Mouse (Mus musculus) limb, embryonic 12.5 days (tissue): ENCODE results near the gene Rhd. TPM values are rescaled to one million over a fixed set of nuclear protein-coding genes. Genes with fewer than 3 reads are reported as not detected.

ENCODE experiments used
- ATAC-seq: fragments of 200-750 bp; cut with Nextera tagmentation; 2 replicates; pipeline ENCODE4 v1.8.0; 2017; ENCODE audit warnings: low read depth, moderate TSS enrichment; ENCODE audit not compliant: insufficient number of reproducible peaks, insufficient read depth, low FRiP score, low TSS enrichment
- H3K27ac ChIP-seq: fragments of 300-500 bp; sonication (generic); 2 replicates; pipeline ENCODE4 v1.5.1; 2016; ENCODE audit warnings: mild to moderate bottlenecking, moderate library complexity
- H3K27me3 ChIP-seq: fragments of 300-500 bp; sonication (generic); 2 replicates; pipeline ENCODE4 v1.6.1; 2016; ENCODE audit warnings: mild to moderate bottlenecking, moderate library complexity
- H3K36me3 ChIP-seq: fragments of 300-500 bp; sonication (generic); 2 replicates; pipeline ENCODE4 v1.6.1; 2016; ENCODE audit warnings: mild to moderate bottlenecking, moderate library complexity
- H3K4me1 ChIP-seq: fragments of 300-500 bp; sonication (generic); replicated peaks from 2 replicates; pipeline ENCODE4 v1.6.1; 2016
- H3K4me2 ChIP-seq: fragments of 300-500 bp; sonication (generic); 2 replicates; pipeline ENCODE4 v1.6.1; 2016; ENCODE audit warnings: mild to moderate bottlenecking, moderate library complexity
- H3K4me3 ChIP-seq: fragments of 300-500 bp; sonication (generic); replicated peaks from 2 replicates; pipeline ENCODE4 v1.5.1; 2016; ENCODE audit warnings: mild to moderate bottlenecking
- H3K9ac ChIP-seq: fragments of 300-500 bp; sonication (generic); replicated peaks from 2 replicates; pipeline ENCODE4 v1.6.1; 2016; ENCODE audit warnings: mild to moderate bottlenecking, moderate library complexity
- H3K9me3 ChIP-seq: fragments of 300-500 bp; sonication (generic); 2 replicates; pipeline ENCODE4 v1.6.1; 2016; ENCODE audit warnings: mild to moderate bottlenecking, moderate library complexity
- WGBS: fragments of 180-500 bp; shearing (Covaris S2); methylation state at CpG from one replicate; pipeline ENCODE4 v1.1.7; 2016; 5-methylcytosine and 5-hydroxymethylcytosine counted together
- polyA plus RNA-seq: library from polyadenylated mRNA; unstranded; fragments of >200 nt; fragmentation: Nextera tagmentation; extraction: Ambion mirVana; gene quantifications from 2 replicates; pipeline ENCODE4 v1.2.1, GENCODE M21; 2016

Gene Rhd
- polyA plus RNA-seq, 1 experiment from 2014 or later, result 7.8 TPM

DNA sequence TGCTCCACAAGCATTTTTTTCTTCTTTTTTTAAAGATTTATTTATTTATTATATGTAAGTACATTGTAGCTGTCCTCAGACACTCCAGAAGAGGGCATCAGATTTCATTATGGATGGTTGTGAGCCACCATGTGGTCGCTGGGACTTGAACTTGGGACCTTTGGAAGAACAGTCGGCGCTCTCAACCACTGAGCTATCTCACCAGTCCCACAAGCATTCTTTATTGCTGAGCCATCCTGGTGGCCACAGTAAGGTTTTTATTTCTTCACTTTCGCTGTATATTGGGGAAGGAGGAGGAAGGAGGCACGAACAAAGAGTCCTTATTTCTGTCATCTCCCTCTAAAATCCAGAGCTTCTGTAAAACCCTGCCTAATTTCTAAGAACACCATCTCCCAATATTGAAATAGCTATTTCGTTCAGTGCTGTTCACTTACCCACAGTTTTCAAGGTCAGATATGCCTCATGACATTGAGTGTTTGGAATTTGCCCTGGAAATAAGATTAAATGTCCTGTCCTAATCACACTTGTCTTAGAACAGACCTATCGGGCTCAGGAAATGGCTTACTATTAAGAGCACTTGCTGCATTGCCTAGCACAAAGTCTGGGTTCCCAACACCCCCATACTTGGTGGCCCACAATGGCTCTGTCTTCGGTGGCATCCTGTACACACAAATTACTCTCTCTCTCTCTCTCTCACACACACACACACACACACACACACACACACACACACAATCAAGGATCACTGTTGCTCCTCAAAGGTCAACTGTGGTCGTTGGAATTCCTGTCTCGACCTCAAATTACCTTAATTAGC, 58.0 kb downstream of the Rhd start:
- H3K4me2 ChIP-seq, result peak overlapping the region; percentile 81
- peak overlapping the region; percentile 92 for H3K27ac ChIP-seq
- no peaks in the 10 kb centered on the region for H3K27me3 ChIP-seq
- WGBS, result 56% methylated on average over 10 of the region's 10 CpGs
- no peak for ATAC-seq
- peaks cover 23% of the 10 kb centered on the region for H3K36me3 ChIP-seq
- H3K4me3 ChIP-seq, result peak overlapping the region; percentile 100
- H3K9ac ChIP-seq, result peak overlapping the region; percentile 97
- peaks cover 19% of the 10 kb centered on the region for H3K4me1 ChIP-seq
- no peaks in the 10 kb centered on the region for H3K9me3 ChIP-seq

DNA sequence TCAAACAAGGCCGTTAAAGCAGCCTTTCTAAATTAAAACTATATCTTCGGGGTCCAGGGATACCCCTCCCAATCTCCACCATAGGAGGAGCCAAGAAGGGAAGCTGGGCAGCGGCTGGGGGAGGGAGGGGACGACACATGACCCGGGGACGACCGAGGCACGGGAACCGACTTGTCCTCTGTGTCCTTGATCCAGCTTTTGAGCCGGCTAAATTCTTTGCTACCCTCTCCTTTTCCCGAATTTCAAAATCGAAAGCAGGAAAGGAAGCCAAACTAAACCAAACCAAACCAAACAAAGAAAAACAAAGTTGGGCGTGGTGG, 58.5 kb downstream of the Rhd start:
- no peaks in the 10 kb centered on the region for H3K9me3 ChIP-seq
- peak overlapping the region; percentile 100 for H3K4me3 ChIP-seq
- H3K27me3 ChIP-seq, result no peaks in the 10 kb centered on the region
- peak overlapping the region; percentile 81 for H3K4me2 ChIP-seq
- H3K4me1 ChIP-seq, result peaks cover 19% of the 10 kb centered on the region
- 0% methylated on average over 13 of the region's 13 CpGs for WGBS
- H3K9ac ChIP-seq, result peak overlapping the region; percentile 97
- peak overlapping the region; percentile 92 for H3K27ac ChIP-seq
- peaks cover 28% of the 10 kb centered on the region for H3K36me3 ChIP-seq
- ATAC-seq, result no peak

- H3K36me3 ChIP-seq, result peaks cover 34% of the 10 kb centered on the region
- no peaks in the 10 kb centered on the region for H3K27me3 ChIP-seq
- ATAC-seq, result peak; percentile 93
- peak within 1 kb of the TSS; percentile 81 for H3K4me2 ChIP-seq
- peaks cover 19% of the 10 kb centered on the region for H3K4me1 ChIP-seq
- no peaks in the 10 kb centered on the region for H3K9me3 ChIP-seq
- peak within 1 kb of the TSS; percentile 100 for H3K4me3 ChIP-seq
- peak within 1 kb of the TSS; percentile 97 for H3K9ac ChIP-seq
- WGBS, result under 1% methylated on average over 64 of the region's 64 CpGs
- peak within 1 kb of the TSS; percentile 92 for H3K27ac ChIP-seq
These were observed 59.1 kb downstream of the Rhd start, which contains the start of gene Rsrp1 for GRCm38 (mm10) chr4:134923258-134924018. TSS of gene Rsrp1 (plus strand) at chr4:134923592.

DNA sequence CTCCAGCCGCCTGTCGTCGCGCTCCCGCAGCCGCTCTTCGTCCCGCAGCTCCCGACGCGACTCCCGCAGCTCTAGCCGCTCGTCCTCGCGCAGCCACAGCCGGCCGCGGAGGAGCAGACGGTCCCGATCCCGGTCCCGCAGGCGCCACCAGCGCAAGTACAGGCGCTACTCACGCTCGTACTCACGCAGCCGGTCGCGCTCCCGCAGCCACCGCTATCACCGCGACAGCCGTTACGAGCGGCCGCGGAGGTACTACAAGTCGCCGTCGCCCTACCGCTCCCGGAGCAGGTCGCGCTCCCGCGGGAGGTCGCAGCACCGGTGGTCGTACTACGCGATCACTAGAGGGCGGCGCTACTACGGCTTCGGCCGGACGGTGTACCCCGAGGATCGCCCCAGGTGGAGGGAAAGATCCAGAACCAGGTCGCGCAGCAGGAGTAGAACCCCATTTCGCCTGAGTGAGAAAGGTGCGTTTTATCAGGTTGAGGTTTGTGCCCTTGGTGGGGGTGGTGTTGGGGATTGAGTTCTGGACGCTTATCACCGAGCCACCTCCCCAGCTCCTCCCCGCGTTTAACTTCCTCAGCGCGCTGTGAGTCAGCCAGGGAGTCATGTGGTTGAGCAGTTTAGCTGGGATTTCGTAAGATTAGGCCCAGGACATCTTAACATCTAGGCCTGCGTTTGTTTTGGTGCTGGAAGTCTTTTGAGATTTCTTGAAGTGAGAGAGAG, 59.8 kb downstream of the Rhd start:
- no peak for ATAC-seq
- peak overlapping the region; percentile 92 for H3K27ac ChIP-seq
- no peaks in the 10 kb centered on the region for H3K9me3 ChIP-seq
- peak overlapping the region; percentile 100 for H3K4me3 ChIP-seq
- H3K27me3 ChIP-seq, result no peaks in the 10 kb centered on the region
- WGBS, result under 1% methylated on average over 75 of the region's 75 CpGs
- H3K36me3 ChIP-seq, result peaks cover 35% of the 10 kb centered on the region
- H3K4me1 ChIP-seq, result peaks cover 19% of the 10 kb centered on the region
- H3K4me2 ChIP-seq, result peak overlapping the region; percentile 81
- H3K9ac ChIP-seq, result peak overlapping the region; percentile 97

DNA sequence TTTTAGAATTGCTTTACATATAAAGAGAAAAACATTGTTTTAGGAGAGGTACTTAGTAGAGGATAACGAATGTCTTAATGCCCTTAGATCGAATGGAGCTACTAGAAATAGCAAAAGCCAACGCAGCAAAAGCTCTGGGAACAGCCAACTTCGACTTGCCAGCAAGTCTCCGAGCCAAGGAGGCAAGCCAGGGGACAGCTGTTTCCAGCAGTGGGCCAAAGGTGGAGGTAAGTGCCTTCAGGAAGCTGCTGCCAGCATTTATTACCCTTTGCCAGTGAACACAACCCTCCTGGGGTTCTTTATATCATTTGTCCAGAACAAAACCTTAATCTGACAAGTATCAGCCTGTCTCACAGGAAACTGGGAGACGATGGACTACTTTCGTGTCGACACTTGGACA, 60.9 kb downstream of the Rhd start:
- no peaks in the 10 kb centered on the region for H3K27me3 ChIP-seq
- peak overlapping the region; percentile 81 for H3K4me2 ChIP-seq
- no peak overlapping the region for H3K27ac ChIP-seq
- WGBS, result 80% methylated on average over 8 of the region's 8 CpGs
- peaks cover 19% of the 10 kb centered on the region for H3K4me1 ChIP-seq
- H3K9ac ChIP-seq, result no peak overlapping the region
- peaks cover 35% of the 10 kb centered on the region for H3K36me3 ChIP-seq
- no peak for ATAC-seq
- H3K4me3 ChIP-seq, result peak overlapping the region; percentile 100
- no peaks in the 10 kb centered on the region for H3K9me3 ChIP-seq

GRCm38 (mm10) chr4:134927815-134928463, 63.6 kb downstream of the Rhd start:
- Histone ChIP-seq H3K4me3 (no peak overlapping the region), H3K36me3 (peaks cover 44% of the 10 kb centered on the region), H3K9ac (no peak overlapping the region), H3K4me2 (no peak overlapping the region), H3K9me3 (no peaks in the 10 kb centered on the region), H3K27ac (no peak overlapping the region), H3K4me1 (peaks cover 23% of the 10 kb centered on the region), H3K27me3 (no peaks in the 10 kb centered on the region)
- 74% methylated on average over 5 of the region's 5 CpGs for WGBS
- no peak for ATAC-seq

GRCm38 (mm10) chr4:134928464-134928836, 64.1 kb downstream of the Rhd start:
- Histone ChIP-seq H3K27ac (no peak overlapping the region), H3K4me3 (no peak overlapping the region), H3K9ac (no peak overlapping the region), H3K36me3 (peaks cover 49% of the 10 kb centered on the region), H3K4me1 (peaks cover 23% of the 10 kb centered on the region), H3K27me3 (no peaks in the 10 kb centered on the region), H3K9me3 (no peaks in the 10 kb centered on the region), H3K4me2 (no peak overlapping the region)
- ATAC-seq, result no peak
- 61% methylated on average over 1 of the region's 1 CpGs for WGBS

GRCm38 (mm10) chr4:134929536-134929935, 65.2 kb downstream of the Rhd start:
- Histone ChIP-seq H3K4me3 (no peak overlapping the region), H3K36me3 (peaks cover 60% of the 10 kb centered on the region), H3K27me3 (no peaks in the 10 kb centered on the region), H3K4me2 (no peak overlapping the region), H3K4me1 (peaks cover 23% of the 10 kb centered on the region), H3K9me3 (no peaks in the 10 kb centered on the region), H3K27ac (no peak overlapping the region), H3K9ac (no peak overlapping the region)
- ATAC-seq, result no peak
- WGBS, result 84% methylated on average over 4 of the region's 4 CpGs

DNA sequence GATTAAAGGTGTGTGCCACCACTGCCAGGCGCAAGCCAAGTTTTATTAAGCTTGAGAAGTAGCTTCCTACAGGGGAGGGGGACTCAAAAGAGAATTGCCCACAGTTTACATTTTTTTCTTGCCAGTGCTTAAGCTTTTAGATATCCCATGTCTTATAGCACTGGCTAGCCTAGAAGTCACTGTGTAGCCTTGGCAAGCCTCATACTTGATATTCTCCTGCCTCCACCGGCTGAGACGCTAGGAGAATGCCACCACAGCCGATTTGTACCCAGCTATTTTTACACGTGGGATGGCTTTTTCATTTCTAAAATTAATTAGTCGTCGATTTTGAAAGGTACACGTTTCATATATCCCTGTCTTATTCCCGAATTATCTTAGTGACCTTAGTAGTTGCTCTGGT, 65.9 kb downstream of the Rhd start:
- no peaks in the 10 kb centered on the region for H3K9me3 ChIP-seq
- H3K36me3 ChIP-seq, result peaks cover 65% of the 10 kb centered on the region
- peak overlapping the region; percentile 99 for H3K4me3 ChIP-seq
- H3K27me3 ChIP-seq, result no peaks in the 10 kb centered on the region
- peaks cover 21% of the 10 kb centered on the region for H3K4me1 ChIP-seq
- peak overlapping the region; percentile 81 for H3K4me2 ChIP-seq
- no peak for ATAC-seq
- WGBS, result 32% methylated on average over 9 of the region's 9 CpGs
- no peak overlapping the region for H3K27ac ChIP-seq
- H3K9ac ChIP-seq, result no peak overlapping the region

GRCm38 (mm10) chr4:134930684-134931481, 66.5 kb downstream of the Rhd start, which contains the start of gene Syf2:
TSS of gene Syf2 (plus strand) at chr4:134930898.
- Histone ChIP-seq H3K36me3 (peaks cover 65% of the 10 kb centered on the region), H3K9me3 (no peaks in the 10 kb centered on the region), H3K27ac (peak within 1 kb of the TSS; percentile 81), H3K4me3 (peak within 1 kb of the TSS; percentile 99), H3K9ac (peak within 1 kb of the TSS; percentile 77), H3K4me2 (peak within 1 kb of the TSS; percentile 81), H3K27me3 (no peaks in the 10 kb centered on the region), H3K4me1 (peaks cover 14% of the 10 kb centered on the region)
- WGBS, result under 1% methylated on average over 65 of the region's 68 CpGs
- ATAC-seq, result peak; percentile 90
